Mouse (Mus musculus): ENCODE results near the gene Vmn1r115. TPM values are rescaled to one million over a fixed set of nuclear protein-coding genes. Genes with fewer than 3 reads are reported as not detected.
"Not testable (repeated sequence)": the region's sequence is repeated elsewhere in the genome, so short reads cannot be mapped to it uniquely, and the experiment has no call there.

Gene Vmn1r115
- polyA plus RNA-seq (2017; shearing (Covaris generic)): not detected

- not testable (repeated sequence) for ATAC-seq
These were observed at the start of gene Vmn1r115 for GRCm38 (mm10) chr7:20844885-20845284. Gene Vmn1r115 (minus strand): TSS chr7:20844985.

DNA sequence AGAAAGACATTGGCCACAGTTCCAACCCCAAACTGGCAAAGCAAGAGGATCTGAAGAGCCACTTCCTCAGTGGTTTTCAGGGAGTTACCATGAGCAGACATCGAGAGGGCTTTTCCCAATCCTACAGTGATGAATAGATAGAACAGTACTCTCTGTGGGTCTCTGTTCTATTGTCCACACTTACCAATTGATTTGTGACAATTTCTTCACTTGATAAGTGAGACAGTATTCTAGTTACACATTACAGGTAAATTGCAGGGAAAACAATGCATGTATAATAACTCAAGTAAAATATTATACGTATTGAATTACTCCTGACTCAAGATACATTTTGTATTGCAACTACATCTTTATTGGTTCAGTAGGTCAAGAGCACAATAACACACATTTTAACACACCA lies 39.2 kb upstream of the Vmn1r115 start, which contains the start of gene Vmn1r117:
Vmn1r117 (minus strand) TSS at position 101 of the 400 bp plus-strand sequence.
- not testable (repeated sequence) for ATAC-seq

DNA sequence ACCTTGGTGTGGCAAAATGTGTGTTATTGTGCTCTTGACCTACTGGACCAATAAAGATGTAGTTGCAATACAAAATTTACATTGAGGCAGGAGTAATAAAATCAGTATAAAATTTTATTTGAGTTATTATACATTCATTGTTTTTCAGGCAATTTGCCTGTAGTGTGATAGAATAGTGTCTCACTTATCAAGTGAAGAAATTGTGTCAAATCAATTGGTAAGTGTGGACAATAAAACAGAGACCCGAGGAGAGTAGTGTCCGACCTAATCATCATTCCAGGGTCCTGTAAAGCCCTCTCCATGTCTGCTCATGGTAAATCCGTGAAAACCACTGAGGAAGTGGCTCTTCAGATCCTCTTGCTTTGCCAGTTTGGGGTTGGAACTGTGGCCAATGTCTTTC lies 27.2 kb upstream of the Vmn1r115 start, which contains the start of gene Vmn1r116:
Vmn1r116 (plus strand) TSS at position 301 of the 400 bp plus-strand sequence.
- not testable (repeated sequence) for ATAC-seq

GRCm38 (mm10) chr7:20812086-20812485 lies 32.7 kb downstream of the Vmn1r115 start, which contains the start of gene Vmn1r114:
Gene Vmn1r114 (minus strand): TSS chr7:20812186.
- not testable (repeated sequence) for ATAC-seq

Other genes starting within 250 kb of the Vmn1r115 start
- not detected for gene Gm4513, start 246.0 kb downstream of the Vmn1r115 start, polyA plus RNA-seq (2017; shearing (Covaris generic))
- gene Vmn1r107, start 176.1 kb downstream of the Vmn1r115 start, polyA plus RNA-seq (2017; shearing (Covaris generic)): not detected
- gene Vmn1r111, start 141.8 kb downstream of the Vmn1r115 start, polyA plus RNA-seq (2017; shearing (Covaris generic)): not detected
- gene Gm10668, start 114.4 kb downstream of the Vmn1r115 start, polyA plus RNA-seq (2017; shearing (Covaris generic)): not detected
- gene Vmn1r112, start 73.8 kb downstream of the Vmn1r115 start, polyA plus RNA-seq (2017; shearing (Covaris generic)): not detected
- gene Vmn1r113, start 57.7 kb downstream of the Vmn1r115 start, polyA plus RNA-seq (2017; shearing (Covaris generic)): not detected
- not detected for gene Vmn1r114, start 32.8 kb downstream of the Vmn1r115 start, polyA plus RNA-seq (2017; shearing (Covaris generic))
- gene Vmn1r116, start 27.3 kb upstream of the Vmn1r115 start, polyA plus RNA-seq (2017; shearing (Covaris generic)): not detected
- not detected for gene Vmn1r117, start 39.1 kb upstream of the Vmn1r115 start, polyA plus RNA-seq (2017; shearing (Covaris generic))
- not detected for gene Vmn1r118, start 67.4 kb upstream of the Vmn1r115 start, polyA plus RNA-seq (2017; shearing (Covaris generic))
- gene Vmn1r119, start 167.5 kb upstream of the Vmn1r115 start, polyA plus RNA-seq (2017; shearing (Covaris generic)): not detected
- not detected for gene Vmn1r120, start 208.8 kb upstream of the Vmn1r115 start, polyA plus RNA-seq (2017; shearing (Covaris generic))